ENCODE assay signal across 29 mouse cellular contexts in the genomic region with DNA sequence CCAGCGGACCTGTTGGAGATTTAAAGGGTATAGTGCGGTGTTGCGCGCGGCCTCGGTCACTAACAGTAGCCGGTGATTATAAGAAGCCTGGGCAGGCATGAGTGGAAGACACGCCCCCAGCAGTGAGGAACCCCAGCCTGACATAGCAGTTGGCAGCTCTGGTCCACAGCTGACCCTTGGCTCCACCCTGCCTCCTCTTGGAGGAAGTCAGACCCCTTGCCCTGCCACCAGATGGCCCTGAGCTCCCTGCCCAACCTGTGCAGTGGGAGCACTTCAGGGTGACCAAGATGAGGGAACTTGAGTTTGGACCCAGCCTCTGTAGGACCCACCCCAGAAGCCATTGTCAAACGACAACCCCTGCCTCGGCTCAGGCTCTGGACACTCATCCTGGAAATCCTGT. TPM values are rescaled to one million over a fixed set of nuclear protein-coding genes. Genes with fewer than 3 reads are reported as not detected.
DNase-seq lines count a peak whose midpoint lies in the region; ATAC-seq and TF ChIP-seq lines count a peak whose summit lies in the region.
"Had no signal": no experiment of that assay in that cellular context is flagged by ENCODE, and none has a peak within 500 bp of the region (broad histone marks: within the 10 kb centered on the region; RNA-seq: fewer than 3 reads in every experiment).

No protein-coding gene starts in this region.

- no peak overlapping the region for H3K27ac ChIP-seq in heart, embryonic 12.5 days (ENCODE audit: poor library complexity, severe bottlenecking)
- H3K27ac ChIP-seq in kidney, postnatal 0 days: no peak overlapping the region
- H3K27ac ChIP-seq in lung, postnatal 0 days (ENCODE audit: low read length): no peak overlapping the region
- H3K27ac ChIP-seq in stomach, postnatal 0 days (replicated peaks): no peak overlapping the region
- H3K27ac ChIP-seq: gastrocnemius, adult 2 months; heart, embryonic 13.5 days; intestine, embryonic 15.5 days; limb, embryonic 15.5 days; liver, embryonic 14.5 days; macrophage had no signal

- peak; percentile 28; the same call in 1 of the 2 replicates for TF ChIP-seq CTCF in kidney, postnatal 0 days (IDR thresholded peaks at IDR 0.05; ENCODE audit: low read depth)
- 0 out of 2 replicates have a peak, but pooled peaks have one; percentile 4 for TF ChIP-seq CTCF in lung, postnatal 0 days (IDR thresholded peaks at IDR 0.05)
- peak; percentile 15; the same call in 1 of the 2 replicates for TF ChIP-seq CTCF in stomach, postnatal 0 days (IDR thresholded peaks at IDR 0.05; ENCODE audit: low read depth)

- no peak overlapping the region for H3K4me2 ChIP-seq in heart, embryonic 12.5 days
- H3K4me2 ChIP-seq in kidney, postnatal 0 days (ENCODE audit: low read length): no peak overlapping the region
- H3K4me2 ChIP-seq in lung, postnatal 0 days (replicated peaks; ENCODE audit: low read depth, low read length): no peak overlapping the region
- no peak overlapping the region for H3K4me2 ChIP-seq in stomach, postnatal 0 days (replicated peaks; ENCODE audit: low read depth)
- H3K4me2 ChIP-seq: heart, embryonic 13.5 days; intestine, embryonic 15.5 days; limb, embryonic 15.5 days had no signal

- peak; percentile 19; the same call in 1 of the 2 replicates for ATAC-seq in heart, embryonic 12.5 days (ENCODE audit: insufficient number of reproducible peaks, low FRiP score)
- no peak; the same call in 1 of the 2 replicates for ATAC-seq in kidney, postnatal 0 days (replicated peaks; ENCODE audit: low FRiP score, low read depth)
- ATAC-seq in lung, postnatal 0 days: no peak
- peak; percentile 39; the same call in 1 of the 2 replicates for ATAC-seq in stomach, postnatal 0 days (ENCODE audit: low FRiP score, low TSS enrichment)
- ATAC-seq: forebrain, embryonic 16.5 days; hindbrain, embryonic 16.5 days; intestine, embryonic 15.5 days had no signal

- H3K9ac ChIP-seq in heart, embryonic 12.5 days: no peak overlapping the region
- H3K9ac ChIP-seq in kidney, postnatal 0 days (ENCODE audit: low read depth, low read length): no peak overlapping the region
- H3K9ac ChIP-seq in lung, postnatal 0 days (replicated peaks; ENCODE audit: low read depth): no peak overlapping the region
- H3K9ac ChIP-seq in stomach, postnatal 0 days (ENCODE audit: low read length): no peak overlapping the region
- H3K9ac ChIP-seq: heart, embryonic 13.5 days; intestine, embryonic 15.5 days; limb, embryonic 15.5 days; liver, embryonic 14.5 days had no signal

- WGBS in heart, embryonic 12.5 days: 82% methylated on average over 10 of the region's 10 CpGs
- 74% methylated on average over 10 of the region's 10 CpGs for WGBS in kidney, postnatal 0 days
- 78% methylated on average over 10 of the region's 10 CpGs for WGBS in lung, postnatal 0 days
- WGBS in stomach, postnatal 0 days: 85% methylated on average over 10 of the region's 10 CpGs

- H3K4me3 ChIP-seq in heart, embryonic 12.5 days: no peak overlapping the region
- H3K4me3 ChIP-seq in kidney, postnatal 0 days (replicated peaks; ENCODE audit: low read depth, low read length): no peak overlapping the region
- no peak overlapping the region for H3K4me3 ChIP-seq in lung, postnatal 0 days (ENCODE audit: low read depth, low read length)
- H3K4me3 ChIP-seq in stomach, postnatal 0 days (ENCODE audit: low read depth, low read length): no peak overlapping the region
- H3K4me3 ChIP-seq: erythroblast, embryonic 14.5 days; gastrocnemius, adult 2 months; heart, embryonic 13.5 days; intestine, embryonic 15.5 days; limb, embryonic 15.5 days had no signal

- no peak for DNase-seq in heart, postnatal 14 days
- DNase-seq in kidney, postnatal 0 days (ENCODE audit: low spot score): peak; percentile 12
- no peak for DNase-seq in kidney, adult 8-10 months
- DNase-seq in lung, postnatal 0 days (ENCODE audit: low spot score): no peak
- no peak for DNase-seq in lung, postnatal 36 days
- no peak for DNase-seq in stomach, postnatal 0 days (ENCODE audit: low spot score)
- DNase-seq: adrenal gland, postnatal 25 days; cerebellum, adult 11-12 months; gastrocnemius, postnatal 36 days; heart, adult 18-20 months; heart, postnatal 36 days; kidney, postnatal 25 days; midbrain, embryonic 14.5 days; right cerebral cortex, postnatal 14 days had no signal

- no peak for TF ChIP-seq EP300 in lung, postnatal 0 days (IDR thresholded peaks at IDR 0.05)
- TF ChIP-seq EP300 in stomach, postnatal 0 days (optimal IDR thresholded peaks at IDR 0.05): no peak

- no peaks in the 10 kb centered on the region for H3K4me1 ChIP-seq in heart, embryonic 12.5 days (replicated peaks)
- H3K4me1 ChIP-seq in kidney, postnatal 0 days (replicated peaks; ENCODE audit: insufficient read depth, low read length): no peaks in the 10 kb centered on the region
- no peaks in the 10 kb centered on the region for H3K4me1 ChIP-seq in lung, postnatal 0 days (ENCODE audit: insufficient read depth, low read depth, low read length)
- no peaks in the 10 kb centered on the region for H3K4me1 ChIP-seq in stomach, postnatal 0 days (replicated peaks; ENCODE audit: control insufficient read depth, insufficient read depth)
- H3K4me1 ChIP-seq: heart, embryonic 13.5 days; intestine, embryonic 15.5 days had no signal

- H3K9me3 ChIP-seq in heart, embryonic 12.5 days (replicated peaks): no peaks in the 10 kb centered on the region; the same call in 1 of the 2 replicates
- H3K9me3 ChIP-seq in kidney, postnatal 0 days (replicated peaks; ENCODE audit: low read length): no peaks in the 10 kb centered on the region
- H3K9me3 ChIP-seq in lung, postnatal 0 days (ENCODE audit: low read length): no peaks in the 10 kb centered on the region
- H3K9me3 ChIP-seq in stomach, postnatal 0 days (ENCODE audit: control insufficient read depth, low read length): no peaks in the 10 kb centered on the region
- H3K9me3 ChIP-seq: intestine, embryonic 15.5 days; limb, embryonic 15.5 days had no signal

- peaks cover 90% of the 10 kb centered on the region for H3K36me3 ChIP-seq in heart, embryonic 12.5 days
- H3K36me3 ChIP-seq in kidney, postnatal 0 days (ENCODE audit: insufficient read depth, low read length): peaks cover 26% of the 10 kb centered on the region
- peaks cover 35% of the 10 kb centered on the region for H3K36me3 ChIP-seq in lung, postnatal 0 days (ENCODE audit: insufficient read depth, low read length)
- peaks cover 15% of the 10 kb centered on the region for H3K36me3 ChIP-seq in stomach, postnatal 0 days (ENCODE audit: control insufficient read depth, insufficient read depth, low read length)

- no peaks in the 10 kb centered on the region for H3K27me3 ChIP-seq in heart, embryonic 12.5 days (replicated peaks)
- no peaks in the 10 kb centered on the region for H3K27me3 ChIP-seq in kidney, postnatal 0 days (ENCODE audit: insufficient read depth, low read length)
- H3K27me3 ChIP-seq in lung, postnatal 0 days (replicated peaks; ENCODE audit: insufficient read depth, low read length): no peaks in the 10 kb centered on the region
- no peaks in the 10 kb centered on the region for H3K27me3 ChIP-seq in stomach, postnatal 0 days (ENCODE audit: control insufficient read depth, insufficient read depth, low read length)
- H3K27me3 ChIP-seq: heart, embryonic 13.5 days; intestine, embryonic 15.5 days; limb, embryonic 15.5 days had no signal

- intact Hi-C loops in heart, postnatal 14 days (cut with DNase I): no loop called here

RNA-seq across cellular contexts. Expression of a gene that starts 8.5 kb away (rescaled TPM):
- polyA plus RNA-seq in heart, embryonic 12.5 days (2016; fragmentation: Nextera tagmentation; extraction: Ambion mirVana): 0.90 and 1.00 TPM in 2 replicates
- total RNA-seq in heart, postnatal 14 days (2021): not detected
- polyA plus RNA-seq in kidney, postnatal 0 days (2015; fragmentation: Nextera tagmentation; extraction: Ambion mirVana): 0.08 and 0.28 TPM in 2 replicates
- polyA plus RNA-seq in lung, postnatal 0 days (2015; fragmentation: Nextera tagmentation; extraction: Ambion mirVana): 0.32 and 0.42 TPM in 2 replicates
- 0.16 and 0.25 TPM in 2 replicates for polyA plus RNA-seq in stomach, postnatal 0 days (2015; fragmentation: Nextera tagmentation; extraction: Ambion mirVana)
- total RNA-seq: adrenal gland, postnatal 25 days; gastrocnemius, adult 2 months; gastrocnemius, postnatal 36 days; heart, adult 18-20 months; heart, postnatal 36 days; layer of hippocampus, adult 18-20 months; left cerebral cortex, adult 18-20 months; megakaryocyte-erythroid progenitor cell, adult 5-6 weeks had no signal
- polyA plus RNA-seq: erythroblast, embryonic 14.5 days; macrophage; midbrain, embryonic 14.5 days; neural tube, embryonic 11.5 days; small intestine, adult 2 months had no signal

Comparison
In these comparisons a context has a peak if more than half of its experiments do, and no peak if none do; other contexts are left out.
1. ATAC-seq: peak in heart, embryonic 12.5 days (single experiment) and stomach, postnatal 0 days (single experiment); none in kidney, postnatal 0 days (single experiment) and lung, postnatal 0 days (single experiment).
2. Peak in every context shown above with its lines, with median percentiles within 50 percentile points of each other: CTCF ChIP-seq.